Mouse (Mus musculus): ENCODE results near the gene Rai14.

The Rai14 gene

GRCm38 (mm10) chr15:10655151-10655905 is 59.1 kb downstream of the Rai14 start:
- in situ Hi-C loops (cut with MboI, MseI), result no loop called here

- in situ Hi-C loops (cut with MboI, MseI), result no loop called here
These were observed 59.7 kb downstream of the Rai14 start for GRCm38 (mm10) chr15:10654696-10655095.

- in situ Hi-C loops (cut with MboI, MseI), result no loop called here
These were observed 61.4 kb downstream of the Rai14 start for GRCm38 (mm10) chr15:10652931-10653475.

GRCm38 (mm10) chr15:10648372-10649109 is 65.9 kb downstream of the Rai14 start:
- in situ Hi-C loops (cut with MboI, MseI), result no loop called here

- in situ Hi-C loops (cut with MboI, MseI), result no loop called here
These were observed 68.1 kb downstream of the Rai14 start for GRCm38 (mm10) chr15:10646297-10646696.

GRCm38 (mm10) chr15:10645101-10645500 is 69.3 kb downstream of the Rai14 start:
- in situ Hi-C loops (cut with MboI, MseI), result no loop called here

- in situ Hi-C loops (cut with MboI, MseI), result no loop called here
These were observed 70.6 kb downstream of the Rai14 start for GRCm38 (mm10) chr15:10643819-10644218.

GRCm38 (mm10) chr15:10643224-10643623 is 71.2 kb downstream of the Rai14 start:
- in situ Hi-C loops (cut with MboI, MseI), result no loop called here

GRCm38 (mm10) chr15:10642419-10642818 is 72.0 kb downstream of the Rai14 start:
- in situ Hi-C loops (cut with MboI, MseI), result no loop called here

- in situ Hi-C loops (cut with MboI, MseI), result no loop called here
These were observed 73.7 kb downstream of the Rai14 start for GRCm38 (mm10) chr15:10640721-10641120.

GRCm38 (mm10) chr15:10637251-10637793 is 77.1 kb downstream of the Rai14 start:
- in situ Hi-C loops (cut with MboI, MseI), result no loop called here

- in situ Hi-C loops (cut with MboI, MseI), result no loop called here
These were observed 77.6 kb downstream of the Rai14 start for GRCm38 (mm10) chr15:10636844-10637243.

- in situ Hi-C loops (cut with MboI, MseI), result no loop called here
These were observed 79.3 kb downstream of the Rai14 start for GRCm38 (mm10) chr15:10635121-10635520.

GRCm38 (mm10) chr15:10634176-10634575 is 80.2 kb downstream of the Rai14 start:
- in situ Hi-C loops (cut with MboI, MseI), result no loop called here

- in situ Hi-C loops (cut with MboI, MseI), result no loop called here
These were observed 81.0 kb downstream of the Rai14 start for GRCm38 (mm10) chr15:10633381-10633780.

- in situ Hi-C loops (cut with MboI, MseI), result no loop called here
These were observed 81.8 kb downstream of the Rai14 start for GRCm38 (mm10) chr15:10632581-10632980.

GRCm38 (mm10) chr15:10632060-10632459 is 82.4 kb downstream of the Rai14 start:
- in situ Hi-C loops (cut with MboI, MseI), result no loop called here

- in situ Hi-C loops (cut with MboI, MseI), result no loop called here
These were observed 82.9 kb downstream of the Rai14 start for GRCm38 (mm10) chr15:10631541-10631940.

- in situ Hi-C loops (cut with MboI, MseI), result loop anchor here in 1 of 2 experiments (10.0 kb wide), 1 partner anchor 196 kb away; no protein-coding TSS in a partner anchor
These were observed 85.5 kb downstream of the Rai14 start for GRCm38 (mm10) chr15:10628980-10629346.

- in situ Hi-C loops (cut with MboI, MseI), result loop anchor here in 1 of 2 experiments (10.0 kb wide), 1 partner anchor 196 kb away; no protein-coding TSS in a partner anchor
These were observed 86.1 kb downstream of the Rai14 start for GRCm38 (mm10) chr15:10628131-10628979.

- in situ Hi-C loops (cut with MboI, MseI), result loop anchor here in 1 of 2 experiments (10.0 kb wide), 1 partner anchor 201 kb away; no protein-coding TSS in a partner anchor
These were observed 90.7 kb downstream of the Rai14 start for GRCm38 (mm10) chr15:10623571-10624227.
